Mouse (Mus musculus) CH12.LX (cell line): Measurements from ENCODE around the gene Nubpl.

Experiments
- CHD2 ChIP-seq: IDR thresholded peaks from 2 replicates; pipeline ENCODE4 v1.6.1; 2011; ENCODE audit warnings: low read length, improper control_type of control experiment
- CTCF ChIP-seq, 2 experiments: IDR thresholded peaks in 1 of 2; conservative IDR thresholded peaks in 1 of 2; 2 replicates each; pipeline ENCODE4 v1.5.1; 2011 to 2012; ENCODE audit warnings: low read depth in 2 of 2, low read length in 2 of 2, improper control_type of control experiment in 1 of 2, inconsistent platforms in 1 of 2, mild to moderate bottlenecking in 1 of 2, moderate library complexity in 1 of 2
- E2F4 ChIP-seq: IDR thresholded peaks from 2 replicates; pipeline ENCODE4 v1.6.1; 2011; ENCODE audit warnings: low read depth, low read length, improper control_type of control experiment; ENCODE audit not compliant: insufficient replicate concordance
- JUND ChIP-seq: conservative IDR thresholded peaks from 2 replicates; pipeline ENCODE4 v1.6.1; 2011; ENCODE audit warnings: low read depth, low read length, improper control_type of control experiment
- MAFK ChIP-seq: IDR thresholded peaks from 2 replicates; pipeline ENCODE4 v1.6.1; 2011; ENCODE audit warnings: low read length, improper control_type of control experiment; ENCODE audit not compliant: insufficient replicate concordance
- POLR2A ChIP-seq: IDR thresholded peaks from 2 replicates; pipeline ENCODE4 v1.6.1; 2011; ENCODE audit warnings: low read depth, mild to moderate bottlenecking, improper control_type of control experiment, low read length
- RCOR1 ChIP-seq: conservative IDR thresholded peaks from 2 replicates; pipeline ENCODE4 v1.6.1; 2012; ENCODE audit warnings: low read depth, mild to moderate bottlenecking, inconsistent platforms, low read length, improper control_type of control experiment
- USF2 ChIP-seq: conservative IDR thresholded peaks from 2 replicates; pipeline ENCODE4 v1.6.1; 2011; ENCODE audit warnings: low read depth, low read length, improper control_type of control experiment

DNA sequence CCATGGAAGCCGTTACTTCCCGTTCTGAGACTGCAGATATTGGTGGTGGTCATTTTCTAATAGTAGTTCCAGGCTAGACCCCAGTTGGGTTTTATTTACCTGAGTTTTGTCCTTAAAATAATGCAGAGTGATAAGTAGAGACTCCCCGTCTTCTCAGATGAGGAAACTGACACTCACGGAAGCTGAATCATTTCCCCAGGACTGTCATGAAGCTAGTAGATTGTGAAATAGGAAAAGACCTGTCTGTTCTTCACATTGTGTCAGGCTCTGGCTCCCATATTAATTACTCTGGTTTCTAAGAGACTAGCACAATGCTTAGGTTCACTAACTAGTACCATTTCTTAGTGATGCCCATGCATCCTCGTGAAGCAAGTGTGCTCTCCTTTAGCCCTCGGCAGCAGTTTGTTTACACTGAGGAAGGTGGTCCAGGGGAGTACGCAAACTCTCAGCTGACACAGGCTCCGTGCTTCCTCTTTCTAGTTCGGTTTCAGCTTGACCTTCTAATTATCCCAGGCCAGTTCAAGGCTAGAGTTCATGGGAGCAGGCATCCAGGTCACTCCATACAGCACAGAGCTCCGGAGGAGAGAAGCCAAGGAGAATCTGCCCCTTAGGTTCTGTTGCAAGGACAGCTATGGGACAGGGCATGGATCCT, 209.9 kb downstream of the Nubpl start:
- TF ChIP-seq CTCF (conservative IDR thresholded peaks at IDR 0.05 in 1 of 2, IDR thresholded peaks at IDR 0.05 in 1 of 2; ENCODE audit: low read depth in 2 of 2, low read length in 2 of 2) (no peak), POLR2A (no peak), MAFK (no peak), CHD2 (no peak), RCOR1 (no peak), JUND (no peak), E2F4 (no peak), USF2 (no peak)
